Mouse (Mus musculus) liver (tissue): ENCODE measurements around the gene Smg7.

Experiments used
- DNase-seq: peaks from one replicate; pipeline ENCODE4 v3.0.0-alpha.2; 2020; ENCODE audit warnings: mixed read lengths

Smg7 gene

GRCm38 (mm10) chr1:152804907-152805306 is 97.5 kb downstream of the Smg7 start:
- DNase-seq = no peak

DNA sequence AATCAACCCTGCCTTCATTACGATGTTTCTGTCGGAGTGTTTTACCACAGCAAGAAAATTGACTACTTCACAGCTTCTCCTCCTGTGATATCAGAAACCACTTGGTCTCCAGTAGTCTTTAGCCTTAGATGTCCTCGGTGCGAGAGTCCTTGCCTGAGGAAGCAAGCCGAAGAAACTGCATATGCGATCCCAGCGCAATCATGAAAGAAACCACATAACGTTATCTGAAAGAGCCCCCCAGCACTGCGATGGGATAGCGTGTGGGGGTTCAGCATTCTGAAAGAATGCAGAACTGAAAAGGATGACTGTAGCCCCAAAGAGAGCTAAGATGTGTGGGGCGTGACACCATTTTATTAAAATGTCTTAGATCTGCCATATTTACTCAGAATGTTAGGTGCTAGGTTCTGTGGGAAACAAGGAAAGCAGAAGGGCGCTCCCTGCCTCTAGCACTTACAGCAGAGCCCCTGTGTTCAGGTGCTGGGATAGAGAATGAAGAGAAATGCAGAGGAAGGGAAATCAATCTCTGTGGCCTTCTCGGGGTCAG is 101.7 kb downstream of the Smg7 start:
- DNase-seq = no peak

- peak; percentile 31 for DNase-seq
Observed at GRCm38 (mm10) chr1:152799897-152800296, 102.5 kb downstream of the Smg7 start, which contains the start of gene Ncf2. Ncf2 (plus strand) TSS chr1:152800194.

- no peak for DNase-seq
Observed at GRCm38 (mm10) chr1:152798125-152798524, 104.3 kb downstream of the Smg7 start.

- DNase-seq = no peak
Observed at GRCm38 (mm10) chr1:152796683-152797263, 105.7 kb downstream of the Smg7 start.

DNA sequence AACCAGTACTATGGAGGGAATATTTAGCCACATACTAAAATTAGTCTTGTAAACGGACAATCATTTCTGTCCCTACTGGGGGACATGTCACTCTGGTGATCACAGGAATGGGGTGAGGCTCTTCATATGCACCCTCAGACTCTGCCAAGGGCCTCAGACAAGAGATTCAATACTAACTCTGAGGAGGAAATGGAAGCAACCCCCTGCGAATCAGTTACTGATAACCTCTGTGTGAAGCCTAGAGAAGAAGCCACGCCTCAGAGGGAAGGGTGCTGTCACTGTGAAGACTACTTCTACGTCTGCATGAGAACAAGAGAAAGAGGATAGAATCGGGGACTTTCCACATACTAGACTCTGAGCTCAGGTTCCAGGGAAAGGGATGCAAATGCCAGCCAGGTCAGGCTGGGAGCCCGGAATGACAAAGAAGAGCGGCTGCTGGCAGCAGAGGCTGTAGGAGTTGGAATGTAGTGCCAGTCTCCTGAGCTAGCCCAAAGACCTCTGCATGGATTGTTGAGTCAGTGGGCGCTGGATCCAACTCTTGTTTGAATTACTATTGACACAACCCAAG is 106.7 kb downstream of the Smg7 start:
- DNase-seq = no peak

GRCm38 (mm10) chr1:152793495-152794130 is 108.8 kb downstream of the Smg7 start:
- DNase-seq = no peak

- DNase-seq = no peak
Observed at GRCm38 (mm10) chr1:152792736-152793494, 109.5 kb downstream of the Smg7 start.

DNA sequence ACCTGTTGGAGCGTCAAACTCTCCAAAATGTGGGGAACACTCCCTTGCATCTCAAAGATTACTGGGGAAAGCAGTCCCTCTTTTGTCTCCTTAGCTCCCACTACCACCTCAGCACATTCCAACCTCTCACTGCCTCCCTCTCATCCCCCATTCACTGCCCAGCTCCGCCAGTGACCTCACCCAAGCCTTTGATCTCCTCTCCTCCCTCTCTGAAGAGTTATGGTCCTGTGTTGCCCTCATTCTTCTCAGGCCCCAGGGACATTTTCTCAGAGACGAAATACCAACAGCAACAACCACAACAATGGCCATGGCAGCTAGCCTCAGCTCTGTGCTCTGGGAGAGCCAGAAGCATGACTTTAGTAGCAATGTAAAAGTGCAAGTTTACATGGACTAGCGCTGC is 111.2 kb downstream of the Smg7 start:
- DNase-seq = no peak

- no peak for DNase-seq
Observed at GRCm38 (mm10) chr1:152790821-152791220, 111.6 kb downstream of the Smg7 start.

DNA sequence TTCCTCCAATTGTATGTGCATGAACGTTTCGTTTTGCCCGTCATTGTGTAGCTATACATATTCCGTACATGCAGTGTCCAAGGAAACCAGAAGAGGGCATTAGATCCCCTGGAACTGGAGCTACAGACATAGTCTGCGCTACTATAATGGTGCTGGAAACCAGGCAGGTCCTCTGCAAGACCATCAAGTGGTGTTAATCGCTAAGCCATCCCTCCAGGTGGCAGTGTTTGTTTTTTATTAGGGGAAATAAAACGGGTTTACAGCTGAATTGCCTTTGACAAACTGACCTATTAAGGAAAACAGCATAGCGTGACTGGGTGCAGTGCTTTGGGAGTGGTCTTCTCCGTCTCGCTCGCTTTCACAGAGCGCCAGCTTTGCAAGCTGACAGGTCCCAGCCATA is 112.2 kb downstream of the Smg7 start:
- DNase-seq = peak; percentile 29

- no peak for DNase-seq
Observed at GRCm38 (mm10) chr1:152788121-152788660, 114.3 kb downstream of the Smg7 start.
